23 mouse cellular contexts compared by ENCODE assay signal in genomic region chr6:128477495-128477894, GRCm38 (mm10). TPM values are rescaled to one million over a fixed set of nuclear protein-coding genes. Genes with fewer than 3 reads are reported as not detected.
A peak's percentile ranks its signal among the peaks of the same experiment; 100 is the strongest.
DNase-seq lines count a peak whose midpoint lies in the region; ATAC-seq and TF ChIP-seq lines count a peak whose summit lies in the region.
"Had no signal": no experiment of that assay in that cellular context is flagged by ENCODE, and none has a peak within 500 bp of the region (broad histone marks: within the 10 kb centered on the region; RNA-seq: fewer than 3 reads in every experiment).

No protein-coding gene starts in this region.

- DNase-seq in lung, postnatal 0 days (ENCODE audit: low spot score), result peak; percentile 30
- no peak for DNase-seq in lung, adult 2 months
- DNase-seq in R1 (ENCODE audit: low read depth, low spot score), result peak; percentile 82
- DNase-seq in kidney, adult 2 months, result no peak
- DNase-seq: adrenal gland, postnatal 10 days; cerebellum, adult 11 months; cerebellum, adult 8-10 months; cerebellum, postnatal 14 days; embryo, embryonic 11 days; gastrocnemius, adult 2 months; gastrocnemius, postnatal 25 days; heart, postnatal 10 days; heart, postnatal 4 days had no signal

- no peaks in the 10 kb centered on the region for H3K9me3 ChIP-seq in lung, postnatal 0 days (ENCODE audit: low read length)
- no peaks in the 10 kb centered on the region for H3K9me3 ChIP-seq in ES-Bruce4 (replicated peaks; ENCODE audit: control insufficient read depth, insufficient read depth, low read length, poor library complexity, severe bottlenecking)
- no peaks in the 10 kb centered on the region for H3K9me3 ChIP-seq in stomach, embryonic 16.5 days (replicated peaks; ENCODE audit: control insufficient read depth, low read length)
- H3K9me3 ChIP-seq in hindbrain, embryonic 16.5 days (ENCODE audit: control insufficient read depth, low read length), result no peaks in the 10 kb centered on the region; the same call in 1 of the 2 replicates
- H3K9me3 ChIP-seq: embryonic facial prominence, embryonic 12.5 days; heart, embryonic 10.5 days; hindbrain, embryonic 12.5 days had no signal

- H3K4me2 ChIP-seq in lung, postnatal 0 days (replicated peaks; ENCODE audit: low read depth, low read length), result no peak overlapping the region
- no peak overlapping the region for H3K4me2 ChIP-seq in stomach, embryonic 16.5 days (ENCODE audit: low read depth, low read length)
- H3K4me2 ChIP-seq in hindbrain, embryonic 16.5 days (ENCODE audit: low read length), result no peak overlapping the region
- H3K4me2 ChIP-seq: embryonic facial prominence, embryonic 12.5 days; hindbrain, embryonic 12.5 days had no signal

- TF ChIP-seq POLR2A in lung, adult 2 months (IDR thresholded peaks at IDR 0.05; ENCODE audit: borderline replicate concordance, extremely low read depth, low read depth, low read length), result no peak
- TF ChIP-seq POLR2A in ES-Bruce4 (IDR thresholded peaks at IDR 0.05; ENCODE audit: insufficient read depth, low read length), result no peak
- TF ChIP-seq POLR2A in kidney, adult 2 months (IDR thresholded peaks at IDR 0.05; ENCODE audit: low read depth, low read length), result no peak

- TF ChIP-seq CTCF in lung, postnatal 0 days (IDR thresholded peaks at IDR 0.05), result no peak
- TF ChIP-seq CTCF in lung, adult 2 months (IDR thresholded peaks at IDR 0.05; ENCODE audit: insufficient read depth, low read length), result no peak
- TF ChIP-seq CTCF in ES-Bruce4 (IDR thresholded peaks at IDR 0.05; ENCODE audit: low read depth, low read length), result no peak
- TF ChIP-seq CTCF in kidney, adult 2 months (conservative IDR thresholded peaks at IDR 0.05; ENCODE audit: insufficient read depth, insufficient read length, low read depth, low read length), result no peak

- H3K27me3 ChIP-seq in lung, postnatal 0 days (replicated peaks; ENCODE audit: insufficient read depth, low read length), result no peaks in the 10 kb centered on the region
- no peaks in the 10 kb centered on the region for H3K27me3 ChIP-seq in ES-Bruce4 (ENCODE audit: control insufficient read depth, insufficient read depth, low read length, poor library complexity, severe bottlenecking)
- no peaks in the 10 kb centered on the region for H3K27me3 ChIP-seq in stomach, embryonic 16.5 days (ENCODE audit: control insufficient read depth, insufficient read depth, low read length)
- H3K27me3 ChIP-seq in kidney, adult 2 months (replicated peaks; ENCODE audit: control insufficient read depth, insufficient read depth, low read length), result no peaks in the 10 kb centered on the region
- H3K27me3 ChIP-seq in hindbrain, embryonic 16.5 days (replicated peaks; ENCODE audit: control insufficient read depth, insufficient read depth, low read length), result no peaks in the 10 kb centered on the region
- H3K27me3 ChIP-seq: CH12.LX; embryonic facial prominence, embryonic 12.5 days; hindbrain, embryonic 12.5 days had no signal

- no peak overlapping the region for H3K27ac ChIP-seq in lung, postnatal 0 days (ENCODE audit: low read length)
- peak overlapping the region; percentile 21; the same call in 1 of the 2 replicates for H3K27ac ChIP-seq in ES-Bruce4 (ENCODE audit: insufficient read depth, low read length)
- H3K27ac ChIP-seq in stomach, embryonic 16.5 days (ENCODE audit: low read length), result peak overlapping the region; percentile 21
- no peak overlapping the region for H3K27ac ChIP-seq in kidney, adult 2 months (ENCODE audit: insufficient read depth, low read depth, low read length)
- H3K27ac ChIP-seq in hindbrain, embryonic 16.5 days (ENCODE audit: low read depth, low read length), result no peak overlapping the region
- H3K27ac ChIP-seq: embryonic facial prominence, embryonic 12.5 days; gastrocnemius, adult 2 months; heart, embryonic 10.5 days; hindbrain, embryonic 12.5 days; hindbrain, postnatal 0 days had no signal

- WGBS in lung, postnatal 0 days, result 15% methylated on average over 4 of the region's 4 CpGs
- 25% methylated on average over 4 of the region's 4 CpGs for WGBS in lung, adult 2 months
- 21% methylated on average over 4 of the region's 4 CpGs for WGBS in stomach, embryonic 16.5 days
- 27% methylated on average over 4 of the region's 4 CpGs for WGBS in kidney, adult 2 months
- WGBS in hindbrain, embryonic 16.5 days, result 28% methylated on average over 4 of the region's 4 CpGs

- no peak for ATAC-seq in lung, postnatal 0 days
- ATAC-seq in stomach, embryonic 16.5 days (ENCODE audit: insufficient read depth, low FRiP score), result no peak
- ATAC-seq in hindbrain, embryonic 16.5 days, result no peak
- ATAC-seq: forebrain, embryonic 14.5 days; hindbrain, postnatal 0 days had no signal

- no peaks in the 10 kb centered on the region for H3K4me1 ChIP-seq in lung, postnatal 0 days (ENCODE audit: insufficient read depth, low read depth, low read length)
- no peaks in the 10 kb centered on the region for H3K4me1 ChIP-seq in lung, adult 2 months (ENCODE audit: control insufficient read depth, insufficient read depth, low read length)
- peaks cover 6% of the 10 kb centered on the region for H3K4me1 ChIP-seq in ES-Bruce4 (ENCODE audit: control insufficient read depth, insufficient read depth, low read length)
- no peaks in the 10 kb centered on the region for H3K4me1 ChIP-seq in stomach, embryonic 16.5 days (ENCODE audit: control insufficient read depth, insufficient read depth, low read length)
- H3K4me1 ChIP-seq in kidney, adult 2 months (ENCODE audit: control insufficient read depth, insufficient read depth, low read length), result no peaks in the 10 kb centered on the region; the same call in 1 of the 2 replicates
- peaks cover 2% of the 10 kb centered on the region; the same call in 1 of the 2 replicates for H3K4me1 ChIP-seq in hindbrain, embryonic 16.5 days (ENCODE audit: control insufficient read depth, insufficient read depth, low read depth, low read length)
- H3K4me1 ChIP-seq: embryonic facial prominence, embryonic 12.5 days had no signal

- H3K4me3 ChIP-seq in lung, postnatal 0 days (ENCODE audit: low read depth, low read length), result no peak overlapping the region
- no peak overlapping the region for H3K4me3 ChIP-seq in lung, adult 2 months (replicated peaks; ENCODE audit: extremely low read depth, low read depth, low read length)
- no peak overlapping the region for H3K4me3 ChIP-seq in ES-Bruce4 (ENCODE audit: low read depth, low read length)
- no peak overlapping the region for H3K4me3 ChIP-seq in stomach, embryonic 16.5 days (replicated peaks; ENCODE audit: low read length)
- no peak overlapping the region for H3K4me3 ChIP-seq in kidney, adult 2 months (ENCODE audit: insufficient read depth, low read depth, low read length)
- H3K4me3 ChIP-seq in hindbrain, embryonic 16.5 days (ENCODE audit: low read length), result no peak overlapping the region
- H3K4me3 ChIP-seq: embryonic facial prominence, embryonic 12.5 days; gastrocnemius, adult 2 months; heart, embryonic 10.5 days; hindbrain, embryonic 12.5 days had no signal

- no peak overlapping the region for H3K9ac ChIP-seq in lung, postnatal 0 days (replicated peaks; ENCODE audit: low read depth)
- no peak overlapping the region for H3K9ac ChIP-seq in ES-Bruce4 (ENCODE audit: low read depth, poor library complexity, severe bottlenecking)
- H3K9ac ChIP-seq in stomach, embryonic 16.5 days (ENCODE audit: low read length), result no peak overlapping the region
- no peak overlapping the region for H3K9ac ChIP-seq in hindbrain, embryonic 16.5 days (ENCODE audit: low read depth, low read length)
- H3K9ac ChIP-seq: embryonic facial prominence, embryonic 12.5 days; hindbrain, embryonic 12.5 days had no signal

- no peaks in the 10 kb centered on the region for H3K36me3 ChIP-seq in lung, postnatal 0 days (ENCODE audit: insufficient read depth, low read length)
- H3K36me3 ChIP-seq in ES-Bruce4 (ENCODE audit: control insufficient read depth, insufficient read depth, low read length, poor library complexity, severe bottlenecking), result no peaks in the 10 kb centered on the region
- H3K36me3 ChIP-seq in stomach, embryonic 16.5 days (ENCODE audit: control insufficient read depth, insufficient read depth, low read length), result no peaks in the 10 kb centered on the region
- no peaks in the 10 kb centered on the region for H3K36me3 ChIP-seq in kidney, adult 2 months (ENCODE audit: control insufficient read depth, insufficient read depth, low read length)
- no peaks in the 10 kb centered on the region for H3K36me3 ChIP-seq in hindbrain, embryonic 16.5 days (ENCODE audit: control insufficient read depth, insufficient read depth, low read length)
- H3K36me3 ChIP-seq: embryonic facial prominence, embryonic 12.5 days; G1E; heart, embryonic 10.5 days; hindbrain, embryonic 12.5 days had no signal

- no peak for TF ChIP-seq EP300 in lung, postnatal 0 days (IDR thresholded peaks at IDR 0.05)
- no peak for TF ChIP-seq EP300 in ES-Bruce4 (IDR thresholded peaks at IDR 0.05; ENCODE audit: insufficient read depth, low read depth, low read length)

RNA-seq across cellular contexts. Expression of gene Fkbp4, which starts 39.0 kb away (rescaled TPM):
- polyA plus RNA-seq in lung, postnatal 0 days (2015; fragmentation: Nextera tagmentation; extraction: Ambion mirVana), result 156 and 165 TPM in 2 replicates
- polyA plus RNA-seq in lung, adult 2 months (2012; rRNA removed), result 85.8 and 106 TPM in 2 replicates
- 411 and 413 TPM in 2 replicates for polyA plus RNA-seq in ES-Bruce4 (2011; ENCODE audit: insufficient read depth, insufficient read length, low read depth, missing spikeins)
- 413 and 416 TPM in 2 replicates for polyA plus RNA-seq in stomach, embryonic 16.5 days (2015; fragmentation: Nextera tagmentation; extraction: Ambion mirVana)
- 163 and 166 TPM in 2 replicates for polyA plus RNA-seq in kidney, adult 2 months (2012; rRNA removed)
- polyA plus RNA-seq in hindbrain, embryonic 16.5 days (2015; fragmentation: Nextera tagmentation; extraction: Ambion mirVana), result 341 and 344 TPM in 2 replicates

RNA-seq across cellular contexts. Expression of gene Pzp, which starts 49.0 kb away (rescaled TPM):
- polyA plus RNA-seq in lung, postnatal 0 days (2015; fragmentation: Nextera tagmentation; extraction: Ambion mirVana), result 0.14 and 0.35 TPM in 2 replicates
- polyA plus RNA-seq in lung, adult 2 months (2012; rRNA removed), result 0.31 and 0.54 TPM in 2 replicates
- polyA plus RNA-seq in ES-Bruce4 (2011; ENCODE audit: insufficient read depth, insufficient read length, low read depth, missing spikeins), result 0.94 and 2.6 TPM in 2 replicates
- polyA plus RNA-seq in stomach, embryonic 16.5 days (2015; fragmentation: Nextera tagmentation; extraction: Ambion mirVana), result 10.9 and 15.0 TPM in 2 replicates
- polyA plus RNA-seq in kidney, adult 2 months (2012; rRNA removed), result 0.05 and 0.23 TPM in 2 replicates
- 0.10 and 0.34 TPM in 2 replicates for polyA plus RNA-seq in hindbrain, embryonic 16.5 days (2015; fragmentation: Nextera tagmentation; extraction: Ambion mirVana)
- polyA plus RNA-seq: embryonic facial prominence, embryonic 12.5 days; forebrain, embryonic 14.5 days; G1E; hindbrain, embryonic 12.5 days had no signal

RNA-seq across cellular contexts. Expression of gene Itfg2, which starts 52.8 kb away (rescaled TPM):
- 16.4 and 19.8 TPM in 2 replicates for polyA plus RNA-seq in lung, postnatal 0 days (2015; fragmentation: Nextera tagmentation; extraction: Ambion mirVana)
- 22.6 and 31.5 TPM in 2 replicates for polyA plus RNA-seq in lung, adult 2 months (2012; rRNA removed)
- polyA plus RNA-seq in ES-Bruce4 (2011; ENCODE audit: insufficient read depth, insufficient read length, low read depth, missing spikeins), result 16.3 and 21.6 TPM in 2 replicates
- 25.0 and 36.4 TPM in 2 replicates for polyA plus RNA-seq in stomach, embryonic 16.5 days (2015; fragmentation: Nextera tagmentation; extraction: Ambion mirVana)
- 19.0 and 23.5 TPM in 2 replicates for polyA plus RNA-seq in kidney, adult 2 months (2012; rRNA removed)
- 35.7 and 46.9 TPM in 2 replicates for polyA plus RNA-seq in hindbrain, embryonic 16.5 days (2015; fragmentation: Nextera tagmentation; extraction: Ambion mirVana)

Comparison
In these comparisons a context has a peak if more than half of its experiments do, and no peak if none do; other contexts are left out.
1. DNase-seq: peak in lung, postnatal 0 days (single experiment) and R1 (single experiment); none in lung, adult 2 months (single experiment) and kidney, adult 2 months (single experiment).
2. H3K27ac ChIP-seq: peak in ES-Bruce4 (single experiment) and stomach, embryonic 16.5 days (single experiment); none in lung, postnatal 0 days (single experiment), kidney, adult 2 months (single experiment) and hindbrain, embryonic 16.5 days (single experiment).